Mouse (Mus musculus) megakaryocyte-erythroid progenitor cell, adult 5 weeks (primary cell): ENCODE measurements around the gene H2al1n. TPM values are rescaled to one million over a fixed set of nuclear protein-coding genes. Genes with fewer than 3 reads are reported as not detected.

Experiments
- polyA plus RNA-seq: library from polyadenylated mRNA; stranded (reverse); fragments of >175 nt; gene quantifications from 2 replicates; pipeline ENCODE4 v1.2.3, GENCODE M21; 2012

Gene H2al1n
- polyA plus RNA-seq = not detected in 2 replicates

DNA sequence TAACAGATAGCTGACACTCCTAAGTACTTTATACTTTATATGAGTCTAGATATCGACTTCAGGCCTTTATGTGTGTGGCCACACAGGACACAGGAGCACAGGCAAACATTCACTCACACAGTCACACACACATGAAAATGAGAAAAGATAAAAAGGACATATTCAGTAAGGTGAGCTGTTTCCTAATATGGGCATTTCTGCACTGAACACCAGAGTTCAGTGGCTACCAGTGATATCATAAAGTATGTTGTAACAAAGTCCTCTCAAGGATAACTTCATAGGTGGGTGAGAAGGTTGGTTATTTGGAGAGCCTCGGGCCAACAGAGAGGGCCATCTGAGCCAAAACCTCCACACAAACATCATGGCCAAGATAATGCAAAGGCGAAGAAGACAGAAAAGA is at the start of gene H2al1n:
H2al1n (plus strand) TSS at position 301 of the 400 bp plus-strand sequence.

